In the genomic region with DNA sequence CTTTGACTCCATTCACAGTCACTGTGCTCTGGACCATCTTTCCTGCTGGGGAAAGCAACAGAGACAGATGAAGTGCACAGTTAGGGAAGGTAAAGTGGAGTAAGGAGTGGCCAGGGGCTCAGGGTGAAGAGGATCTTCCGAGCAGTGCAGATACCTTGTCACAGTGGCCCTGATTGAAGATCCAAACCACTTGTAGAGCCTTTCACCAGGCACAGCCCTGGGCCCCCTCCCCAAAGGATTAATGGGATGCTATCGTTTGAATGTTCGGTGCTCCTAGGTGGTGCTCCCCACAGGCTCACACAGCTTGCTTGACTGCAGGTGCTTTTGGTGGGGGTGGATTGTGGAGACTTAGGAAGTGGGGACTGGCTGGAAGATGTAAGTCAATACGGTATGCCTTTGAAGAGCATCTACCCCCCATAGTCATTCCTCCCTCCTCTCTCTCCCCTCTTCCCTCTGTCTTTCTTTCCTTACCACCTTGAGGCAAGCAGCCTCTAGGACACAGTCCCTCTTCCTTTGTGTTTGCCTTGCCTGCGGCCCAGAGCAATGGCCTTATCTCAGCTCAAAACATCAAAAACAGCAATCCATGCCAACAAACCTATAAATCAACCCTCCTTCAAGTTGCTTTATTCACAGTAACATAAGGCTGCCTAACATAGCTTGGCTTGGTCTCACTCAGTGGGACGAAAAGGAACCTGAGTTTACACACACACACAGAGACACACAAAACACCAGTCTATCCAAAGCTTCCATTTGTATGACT, we compare ENCODE assay signal across 10 mouse cellular contexts. TPM values are rescaled to one million over a fixed set of nuclear protein-coding genes. Genes with fewer than 3 reads are reported as not detected.
DNase-seq lines count a peak whose midpoint lies in the region; ATAC-seq lines count a peak whose summit lies in the region.
"Had no signal": no experiment of that assay in that cellular context is flagged by ENCODE, and none has a peak within 500 bp of the region (broad histone marks: within the 10 kb centered on the region; RNA-seq: fewer than 3 reads in every experiment).

No protein-coding gene starts in this region.

- peaks cover 60% of the 10 kb centered on the region for H3K36me3 ChIP-seq in limb, embryonic 12.5 days
- peaks cover 41% of the 10 kb centered on the region for H3K36me3 ChIP-seq in limb, embryonic 10.5 days
- peaks cover 43% of the 10 kb centered on the region for H3K36me3 ChIP-seq in embryonic facial prominence, embryonic 15.5 days
- peaks cover 3% of the 10 kb centered on the region; the same call in 1 of the 2 replicates for H3K36me3 ChIP-seq in liver, embryonic 16.5 days (ENCODE audit: control insufficient read depth, insufficient read depth)

- no peak overlapping the region for H3K9ac ChIP-seq in limb, embryonic 12.5 days (replicated peaks)
- no peak overlapping the region for H3K9ac ChIP-seq in embryonic facial prominence, embryonic 15.5 days
- H3K9ac ChIP-seq in liver, embryonic 16.5 days (ENCODE audit: low read depth, low read length): no peak overlapping the region

- H3K4me1 ChIP-seq in limb, embryonic 12.5 days (replicated peaks): peaks cover 38% of the 10 kb centered on the region
- H3K4me1 ChIP-seq in limb, embryonic 10.5 days: peaks cover 30% of the 10 kb centered on the region
- peaks cover 42% of the 10 kb centered on the region for H3K4me1 ChIP-seq in embryonic facial prominence, embryonic 15.5 days
- H3K4me1 ChIP-seq in liver, embryonic 16.5 days (ENCODE audit: control insufficient read depth, low read depth, low read length): peaks cover 3% of the 10 kb centered on the region; the same call in 1 of the 2 replicates

- H3K27ac ChIP-seq in limb, embryonic 12.5 days: no peak overlapping the region
- no peak overlapping the region for H3K27ac ChIP-seq in limb, embryonic 10.5 days
- no peak overlapping the region for H3K27ac ChIP-seq in embryonic facial prominence, embryonic 15.5 days (replicated peaks)
- H3K27ac ChIP-seq in liver, embryonic 16.5 days (ENCODE audit: low read length): no peak overlapping the region

- no peak overlapping the region for H3K4me3 ChIP-seq in limb, embryonic 12.5 days (replicated peaks)
- no peak overlapping the region for H3K4me3 ChIP-seq in limb, embryonic 10.5 days
- H3K4me3 ChIP-seq in embryonic facial prominence, embryonic 15.5 days (replicated peaks): no peak overlapping the region
- H3K4me3 ChIP-seq in liver, embryonic 16.5 days (ENCODE audit: low read depth, low read length): no peak overlapping the region

- peak overlapping the region; percentile 81 for H3K4me2 ChIP-seq in limb, embryonic 12.5 days
- H3K4me2 ChIP-seq in embryonic facial prominence, embryonic 15.5 days (replicated peaks): 0 out of 2 replicates have a peak overlapping the region, but pooled peaks have one; percentile 1
- H3K4me2 ChIP-seq in liver, embryonic 16.5 days (ENCODE audit: low read depth, low read length): peak overlapping the region; percentile 40; the same call in 1 of the 2 replicates

- no peaks in the 10 kb centered on the region for H3K9me3 ChIP-seq in limb, embryonic 12.5 days
- H3K9me3 ChIP-seq in limb, embryonic 10.5 days (replicated peaks): no peaks in the 10 kb centered on the region
- H3K9me3 ChIP-seq in embryonic facial prominence, embryonic 15.5 days (replicated peaks): no peaks in the 10 kb centered on the region
- no peaks in the 10 kb centered on the region for H3K9me3 ChIP-seq in liver, embryonic 16.5 days (replicated peaks; ENCODE audit: control insufficient read depth, low read length)

- no peak for ATAC-seq in limb, embryonic 12.5 days (ENCODE audit: insufficient number of reproducible peaks, insufficient read depth, low FRiP score, low TSS enrichment, low read depth)
- ATAC-seq in embryonic facial prominence, embryonic 15.5 days (ENCODE audit: insufficient number of reproducible peaks, low FRiP score, low TSS enrichment, low read depth): no peak
- ATAC-seq in liver, embryonic 16.5 days (ENCODE audit: low read depth): no peak

- no peaks in the 10 kb centered on the region for H3K27me3 ChIP-seq in limb, embryonic 12.5 days
- no peaks in the 10 kb centered on the region for H3K27me3 ChIP-seq in limb, embryonic 10.5 days (ENCODE audit: low read depth, poor library complexity, severe bottlenecking)
- H3K27me3 ChIP-seq in embryonic facial prominence, embryonic 15.5 days: no peaks in the 10 kb centered on the region
- H3K27me3 ChIP-seq in liver, embryonic 16.5 days (ENCODE audit: control insufficient read depth, insufficient read depth, low read depth, low read length): no peaks in the 10 kb centered on the region

- DNase-seq in heart, adult 11 months: peak; percentile 87
- no peak for DNase-seq in heart, postnatal 4 days
- no peak for DNase-seq in limb, embryonic 10.5 days (ENCODE audit: low spot score)
- no peak for DNase-seq in ovary, postnatal 14 days (ENCODE audit: low spot score)
- no peak for DNase-seq in right cerebral cortex, adult 2 months (ENCODE audit: low spot score in 2 of 2)
- DNase-seq: cerebellum, adult 9-10 months; left cerebral cortex, postnatal 4 days had no signal

- 75% methylated on average over 6 of the region's 6 CpGs for WGBS in limb, embryonic 12.5 days
- WGBS in limb, embryonic 10.5 days: 81% methylated on average over 6 of the region's 6 CpGs
- WGBS in embryonic facial prominence, embryonic 15.5 days: 72% methylated on average over 6 of the region's 6 CpGs
- WGBS in liver, embryonic 16.5 days (ENCODE audit: insufficient replicate concordance): 54% methylated on average over 6 of the region's 6 CpGs

RNA-seq across cellular contexts. Expression of a gene that starts 2.2 kb away (rescaled TPM):
- 10 to 100 TPM; 33.6 to 34.8 TPM for total RNA-seq in heart, postnatal 4 days (2021)
- 37.4 and 38.9 TPM in 2 replicates for polyA plus RNA-seq in limb, embryonic 12.5 days (2016; fragmentation: Nextera tagmentation; extraction: Ambion mirVana)
- 18.0 and 29.0 TPM in 2 replicates for polyA plus RNA-seq in limb, embryonic 10.5 days (2016; fragmentation: Nextera tagmentation; extraction: Ambion mirVana)
- 64.4 and 77.8 TPM in 2 replicates for polyA plus RNA-seq in embryonic facial prominence, embryonic 15.5 days (2015; fragmentation: Nextera tagmentation; extraction: Ambion mirVana)
- 138 and 147 TPM in 2 replicates for polyA plus RNA-seq in liver, embryonic 16.5 days (2015; fragmentation: Nextera tagmentation; extraction: Ambion mirVana)

RNA-seq across cellular contexts. Expression of a gene that starts 2.8 kb away (rescaled TPM):
- 10 to 100 TPM; 90.2 to 95.6 TPM for total RNA-seq in heart, postnatal 4 days (2021)
- 120 and 128 TPM in 2 replicates for polyA plus RNA-seq in limb, embryonic 12.5 days (2016; fragmentation: Nextera tagmentation; extraction: Ambion mirVana)
- polyA plus RNA-seq in limb, embryonic 10.5 days (2016; fragmentation: Nextera tagmentation; extraction: Ambion mirVana): 34.0 and 57.7 TPM in 2 replicates
- polyA plus RNA-seq in embryonic facial prominence, embryonic 15.5 days (2015; fragmentation: Nextera tagmentation; extraction: Ambion mirVana): 212 and 224 TPM in 2 replicates
- 207 and 215 TPM in 2 replicates for polyA plus RNA-seq in liver, embryonic 16.5 days (2015; fragmentation: Nextera tagmentation; extraction: Ambion mirVana)

RNA-seq across cellular contexts. Expression of a gene that starts 34.2 kb away (rescaled TPM):
- not detected for total RNA-seq in heart, postnatal 4 days (2021)
- not detected in 2 replicates for polyA plus RNA-seq in limb, embryonic 12.5 days (2016; fragmentation: Nextera tagmentation; extraction: Ambion mirVana)
- not detected in 2 replicates for polyA plus RNA-seq in limb, embryonic 10.5 days (2016; fragmentation: Nextera tagmentation; extraction: Ambion mirVana)
- 0.23 TPM in 1 of 2 replicates, not detected in the other for polyA plus RNA-seq in embryonic facial prominence, embryonic 15.5 days (2015; fragmentation: Nextera tagmentation; extraction: Ambion mirVana)
- 0.20 TPM in 1 of 2 replicates, not detected in the other for polyA plus RNA-seq in liver, embryonic 16.5 days (2015; fragmentation: Nextera tagmentation; extraction: Ambion mirVana)
- total RNA-seq: left cerebral cortex, postnatal 4 days had no signal

Comparison
In these comparisons a context has a peak if more than half of its experiments do, and no peak if none do; other contexts are left out.
1. H3K4me2 ChIP-seq: peak in every context shown above with its lines; median percentile 81 in limb, embryonic 12.5 days; 40 in liver, embryonic 16.5 days; 1 in embryonic facial prominence, embryonic 15.5 days.